Mouse (Mus musculus) brain, embryonic 14.5 days (tissue): Measurements from ENCODE around the gene Wbp11.

ENCODE experiments used
- CTCF ChIP-seq: fragments of 200-500 bp; IDR thresholded peaks from 2 replicates; pipeline ENCODE4 v1.5.1; 2012; ENCODE audit warnings: inconsistent platforms, mild to moderate bottlenecking, moderate library complexity, borderline replicate concordance; ENCODE audit not compliant: insufficient read depth, insufficient read length; ENCODE audit errors: extremely low read depth
- POLR2A ChIP-seq: fragments of 200-500 bp; IDR thresholded peaks from 2 replicates; pipeline ENCODE4 v1.6.1; 2012; ENCODE audit warnings: mild to moderate bottlenecking, inconsistent platforms, borderline replicate concordance; ENCODE audit not compliant: poor library complexity, insufficient read depth, insufficient read length, severe bottlenecking; ENCODE audit errors: extremely low read depth

- TF ChIP-seq CTCF: no peak
- TF ChIP-seq POLR2A: no peak
Observed at GRCm38 (mm10) chr6:136805409-136805775, 22.6 kb downstream of the Wbp11 start.
